Mouse (Mus musculus) E14TG2a.4 (cell line): ENCODE data around the gene Tbl2.

Experiments
- CTCF ChIP-seq: conservative IDR thresholded peaks from 2 replicates; pipeline ENCODE4 v1.5.1; 2014; ENCODE audit warnings: low read length
- NANOG ChIP-seq: IDR thresholded peaks from 2 replicates; pipeline ENCODE4 v1.6.1; 2014; ENCODE audit warnings: borderline replicate concordance, low read length, mixed read lengths
- POU5F1 ChIP-seq: IDR thresholded peaks from 2 replicates; pipeline ENCODE4 v1.6.1; 2014; ENCODE audit warnings: low read length, borderline replicate concordance

DNA sequence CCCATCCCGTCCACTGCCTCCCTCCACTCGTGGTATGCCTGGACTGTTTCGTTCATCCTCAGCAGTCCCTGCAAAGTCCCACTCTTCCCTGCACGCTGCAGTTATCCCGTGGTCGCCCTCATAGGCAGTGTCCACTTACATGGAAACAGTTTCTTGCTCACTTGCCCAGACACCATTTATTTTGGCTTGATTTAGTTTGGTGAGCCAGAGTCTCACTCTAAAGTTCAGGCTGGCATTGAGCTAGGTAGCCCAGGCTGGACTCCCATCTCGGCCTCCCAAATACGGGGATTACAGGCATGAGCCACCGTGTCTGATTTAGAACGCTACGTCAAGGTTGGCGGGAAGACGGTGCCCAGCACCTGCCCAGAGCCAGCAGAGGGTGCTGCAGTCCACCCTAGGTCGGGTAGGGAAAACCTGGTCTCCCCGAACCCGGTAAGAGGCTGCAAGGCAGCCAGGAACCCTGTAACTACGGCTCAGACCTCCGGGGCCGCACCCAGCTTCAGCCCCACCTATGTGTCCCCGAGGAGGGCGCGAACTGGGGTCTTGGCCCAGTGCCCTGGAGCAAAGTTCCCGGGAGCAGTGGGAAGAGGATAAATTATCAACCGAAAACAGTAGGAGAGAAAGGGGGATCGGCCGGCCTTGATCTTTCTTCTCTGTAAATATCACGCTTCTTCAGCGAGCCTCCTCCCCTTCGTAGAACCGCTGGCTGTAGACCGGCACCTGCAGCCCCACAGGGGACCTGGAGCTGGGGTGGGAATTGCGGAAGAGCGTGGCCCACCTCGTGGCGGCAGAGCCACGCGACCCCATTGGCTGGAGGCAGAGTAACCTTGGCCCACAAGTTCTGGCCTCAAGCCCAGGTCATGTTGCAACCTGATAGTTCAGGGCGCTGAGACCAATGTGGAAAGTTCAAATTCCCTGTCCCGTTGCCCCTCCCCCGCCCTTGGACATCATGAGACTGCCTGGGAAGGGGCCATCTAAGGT lies 41.6 kb upstream of the Tbl2 start:
- TF ChIP-seq CTCF: no peak; the same call in 1 of the 2 replicates
- no peak for TF ChIP-seq NANOG
- TF ChIP-seq POU5F1: no peak
